Mouse (Mus musculus): ENCODE measurements around the gene Csf3. TPM values are rescaled to one million over a fixed set of nuclear protein-coding genes. Genes with fewer than 3 reads are reported as not detected.

Gene Csf3
- total RNA-seq, 2 experiments from 2014 or later = not detected

DNA sequence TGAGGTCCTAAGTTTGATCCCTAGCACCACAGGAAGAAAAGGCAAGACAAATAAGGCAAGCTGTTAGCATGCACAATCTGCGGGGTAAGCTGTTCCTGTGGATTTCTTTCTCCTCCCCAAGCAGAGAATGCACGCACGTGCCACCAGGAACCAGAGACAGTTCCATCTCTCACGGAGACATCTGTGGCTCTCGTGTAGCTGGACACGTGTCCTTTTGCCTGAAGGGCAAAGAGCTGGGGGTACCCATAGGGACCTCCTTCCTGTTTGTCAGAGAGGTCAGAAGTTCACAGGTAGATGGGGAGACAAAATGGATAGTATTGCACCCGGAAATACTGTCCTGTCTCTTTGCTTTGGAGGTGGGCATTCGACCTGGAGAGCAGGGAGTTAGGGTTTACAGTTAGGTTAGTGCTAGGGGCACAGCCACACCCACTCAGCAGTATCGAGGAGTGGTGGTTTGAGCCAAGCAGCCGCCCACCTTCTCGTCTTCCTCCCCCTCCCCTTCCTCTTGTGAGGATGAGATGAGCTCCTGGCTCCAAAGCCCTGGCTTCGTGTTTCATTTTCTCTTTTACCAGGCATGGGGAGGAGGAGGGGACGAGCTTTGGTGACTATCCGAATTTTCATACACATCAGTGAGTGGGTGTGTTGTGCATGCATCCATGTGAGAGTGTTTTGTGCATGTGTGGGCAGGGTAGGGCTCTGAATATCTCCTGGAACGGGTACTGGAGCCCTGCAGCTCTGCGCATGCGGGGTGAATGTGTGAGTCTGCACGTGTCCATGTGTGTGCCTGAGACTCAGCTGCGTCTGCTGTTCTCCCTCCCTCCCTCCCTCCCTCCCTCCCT lies 46.0 kb downstream of the Csf3 start:
- DNase-seq = peak; percentile 91
- no peak for TF ChIP-seq CTCF (IDR thresholded peaks at IDR 0.05)
- Histone ChIP-seq H3K4me3 (peak overlapping the region; percentile 65), H3K27ac (peak overlapping the region; percentile 100)
- intact Hi-C loops (cut with DNase I) = no loop called here

DNA sequence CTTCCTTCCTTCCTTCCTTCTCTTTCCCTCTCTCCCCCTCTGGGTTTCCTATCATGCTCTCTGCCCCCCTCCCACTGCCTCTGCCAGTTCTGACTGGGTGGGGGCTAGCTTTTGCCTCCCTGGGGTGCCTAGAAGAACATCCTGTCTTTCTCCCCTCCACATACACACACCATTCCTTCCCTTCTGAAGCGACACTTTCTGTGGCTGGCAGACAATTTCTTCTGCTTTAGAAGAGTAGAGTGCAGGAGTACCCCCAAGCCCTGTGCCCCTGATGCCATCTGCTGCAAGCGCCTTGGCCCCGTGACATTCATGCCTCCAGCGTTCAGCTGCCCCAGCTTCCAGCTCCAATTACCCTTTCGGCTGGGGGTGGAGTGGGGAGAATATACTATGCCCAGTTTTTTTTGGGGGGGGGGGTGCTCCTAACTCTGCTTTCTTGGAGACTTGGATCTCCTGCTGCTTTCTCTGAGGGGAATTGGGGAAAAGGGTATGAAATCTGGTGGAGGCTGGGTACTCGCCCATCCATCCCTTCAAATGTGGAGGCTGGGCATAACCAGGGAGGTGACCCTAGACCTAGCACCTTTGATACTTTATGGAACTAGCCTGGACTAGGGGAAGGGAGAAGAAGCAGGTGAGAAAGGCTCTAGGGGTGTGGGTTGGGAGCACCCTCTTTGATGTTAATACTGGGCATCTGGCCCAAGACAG lies 46.9 kb downstream of the Csf3 start:
- TF ChIP-seq CTCF (IDR thresholded peaks at IDR 0.05) = no peak
- peak; percentile 83 for DNase-seq
- Histone ChIP-seq H3K27ac (peak overlapping the region; percentile 100), H3K4me3 (peak overlapping the region; percentile 65)
- intact Hi-C loops (cut with DNase I) = loop anchor here (2.0 kb wide), 1 partner anchor 21 kb away; no protein-coding TSS in a partner anchor

DNA sequence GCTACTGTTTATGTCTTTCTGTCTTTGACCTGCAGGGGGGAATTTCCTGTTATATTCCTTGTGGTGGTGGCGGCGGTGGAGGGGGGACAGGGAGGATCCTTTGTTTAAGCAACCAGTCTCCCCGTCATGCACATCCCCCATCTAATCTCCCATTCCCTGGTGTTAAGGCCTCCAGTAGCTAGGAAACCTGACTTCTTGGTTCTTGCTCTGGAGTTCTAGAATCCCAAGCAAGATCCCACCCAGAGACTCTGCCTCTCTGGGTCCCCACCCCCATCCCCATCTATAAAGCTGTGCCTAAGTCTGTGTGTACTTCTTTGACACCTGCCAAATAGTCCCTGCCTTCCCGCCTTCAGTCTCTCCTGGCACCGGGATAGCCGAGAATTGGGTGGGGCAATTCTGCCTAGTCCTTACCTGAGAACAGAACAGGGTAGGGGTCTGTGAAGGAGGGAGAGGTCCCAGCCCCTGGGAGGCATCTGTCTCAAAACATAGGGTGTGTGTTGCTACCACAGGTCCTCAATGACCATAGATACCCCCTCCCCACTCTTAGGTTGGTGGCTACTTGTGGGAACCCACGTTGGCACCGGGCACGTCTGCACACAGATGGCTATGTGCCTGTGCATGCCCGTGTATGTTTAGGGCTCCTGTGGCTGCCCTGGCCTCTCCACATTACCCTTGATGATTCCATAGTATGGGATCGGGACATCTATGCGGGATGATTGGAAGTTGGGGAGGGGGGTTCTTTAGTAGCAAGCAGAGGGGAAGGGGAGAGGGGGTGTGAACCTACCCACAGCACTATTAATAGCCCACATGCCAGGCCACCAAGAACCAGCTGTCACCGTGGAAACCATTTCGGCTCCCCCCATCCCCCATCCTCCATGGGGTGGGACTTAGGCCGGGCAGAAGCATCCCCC lies 47.7 kb downstream of the Csf3 start:
- intact Hi-C loops (cut with DNase I) = loop anchor here (2.0 kb wide), 1 partner anchor 20 kb away; no protein-coding TSS in a partner anchor

DNA sequence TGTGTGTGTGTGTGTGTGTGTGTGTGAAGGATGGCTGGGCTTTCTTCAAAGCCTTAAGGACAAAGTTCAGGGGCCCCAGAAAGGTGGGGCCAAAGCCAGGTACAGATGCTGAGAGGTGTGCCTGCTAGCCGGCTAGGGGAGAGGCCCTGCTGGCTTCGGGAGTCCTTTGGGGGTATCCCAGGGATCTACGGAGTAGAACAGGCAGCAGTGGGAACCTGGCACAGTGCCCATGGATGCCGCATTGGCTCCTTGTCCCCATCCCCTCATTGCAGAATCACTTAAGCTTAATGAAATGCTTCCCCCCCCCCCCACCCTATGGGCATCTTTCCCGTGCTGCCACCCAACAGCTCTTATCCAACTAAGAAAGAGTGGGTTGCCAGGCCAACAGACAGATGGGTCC lies 48.7 kb downstream of the Csf3 start:
- TF ChIP-seq CTCF (IDR thresholded peaks at IDR 0.05) = no peak
- Histone ChIP-seq H3K4me3 (peak overlapping the region; percentile 66), H3K27ac (peak overlapping the region; percentile 100)
- intact Hi-C loops (cut with DNase I) = loop anchor here (2.0 kb wide), 1 partner anchor 19 kb away; no protein-coding TSS in a partner anchor
- peak; percentile 51 for DNase-seq

More for the DNA sequence above, 47.7 kb downstream of the Csf3 start:
- no peak for TF ChIP-seq CTCF (IDR thresholded peaks at IDR 0.05)
- H3K27ac ChIP-seq = peak overlapping the region; percentile 100
- DNase-seq = peak; percentile 45
- H3K4me3 ChIP-seq = peak overlapping the region; percentile 65

DNA sequence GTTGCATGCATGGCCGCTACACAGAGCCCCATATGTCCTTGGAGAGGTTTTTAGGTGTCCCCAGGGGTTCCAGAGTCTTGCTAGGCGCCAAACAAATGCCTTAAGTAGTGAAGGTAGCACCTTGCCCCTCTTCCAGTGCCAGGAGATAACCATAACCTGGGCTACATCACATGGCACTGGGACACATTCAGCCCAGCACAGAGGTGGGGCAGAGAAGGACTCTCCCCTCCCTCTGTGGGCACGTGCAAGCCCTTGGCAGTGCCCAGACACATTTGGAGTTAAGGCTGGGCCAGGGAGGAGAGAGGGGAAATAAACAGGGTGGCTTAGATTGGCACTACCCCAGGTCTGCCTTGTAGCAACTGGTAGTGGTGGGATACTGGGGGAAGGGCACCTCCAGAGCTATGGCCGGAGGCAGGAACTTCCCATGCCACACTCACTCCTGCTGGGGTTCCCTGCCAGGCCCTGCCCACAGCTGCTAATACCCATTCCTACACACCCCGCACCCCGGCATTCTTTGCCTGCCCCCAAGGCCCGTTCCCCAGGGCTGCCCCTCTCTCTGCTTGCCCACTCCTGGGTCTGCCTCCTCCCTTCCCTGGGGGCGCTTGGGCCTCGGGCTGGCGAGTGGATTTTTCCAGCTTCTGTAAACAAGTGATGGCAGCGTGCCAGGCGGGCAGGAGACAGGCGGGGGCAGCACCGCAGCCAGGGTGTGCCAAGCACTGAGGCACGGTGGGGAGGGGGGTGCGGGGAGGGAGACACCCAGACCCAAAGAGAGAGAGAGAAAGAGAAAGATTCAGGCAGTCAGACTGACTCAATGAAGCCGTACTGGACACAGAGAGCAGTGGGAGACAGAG lies 49.5 kb downstream of the Csf3 start:
- intact Hi-C loops (cut with DNase I) = no loop called here
- H3K4me3 ChIP-seq = peak overlapping the region; percentile 66
- TF ChIP-seq CTCF (IDR thresholded peaks at IDR 0.05) = no peak
- H3K27ac ChIP-seq = peak overlapping the region; percentile 100
- DNase-seq = peak; percentile 77

DNA sequence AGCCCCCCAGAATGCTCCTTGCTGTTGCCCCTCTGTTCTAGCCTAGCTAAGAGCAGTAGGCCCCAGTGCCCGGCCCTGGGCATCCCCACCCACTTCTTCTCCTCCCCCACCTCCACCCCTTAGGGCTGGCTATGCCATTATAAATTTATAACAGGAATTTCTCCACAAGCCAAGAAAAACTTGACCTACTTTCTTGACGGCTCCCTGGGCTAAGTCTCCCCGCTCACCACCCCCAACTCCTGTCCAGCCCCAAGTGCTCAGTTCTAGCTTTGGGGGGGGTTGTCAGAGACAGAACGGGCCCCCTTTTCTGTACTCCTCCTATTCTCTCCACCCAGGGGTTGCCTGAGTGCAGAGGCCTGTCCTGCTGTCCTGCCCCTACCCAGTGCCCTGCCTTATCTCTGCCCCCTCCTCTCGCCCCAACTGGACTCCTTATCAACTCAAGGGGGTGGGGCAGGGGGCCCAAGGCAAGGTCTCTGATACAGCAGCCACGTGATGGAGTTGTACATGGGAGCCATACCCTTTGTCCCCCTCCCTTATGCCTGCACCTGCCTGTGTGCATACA lies 50.2 kb downstream of the Csf3 start:
- peak; percentile 32 for DNase-seq
- H3K27ac ChIP-seq = peak overlapping the region; percentile 100
- H3K4me3 ChIP-seq = peak overlapping the region; percentile 66
- intact Hi-C loops (cut with DNase I) = no loop called here
- TF ChIP-seq CTCF (IDR thresholded peaks at IDR 0.05) = no peak

DNA sequence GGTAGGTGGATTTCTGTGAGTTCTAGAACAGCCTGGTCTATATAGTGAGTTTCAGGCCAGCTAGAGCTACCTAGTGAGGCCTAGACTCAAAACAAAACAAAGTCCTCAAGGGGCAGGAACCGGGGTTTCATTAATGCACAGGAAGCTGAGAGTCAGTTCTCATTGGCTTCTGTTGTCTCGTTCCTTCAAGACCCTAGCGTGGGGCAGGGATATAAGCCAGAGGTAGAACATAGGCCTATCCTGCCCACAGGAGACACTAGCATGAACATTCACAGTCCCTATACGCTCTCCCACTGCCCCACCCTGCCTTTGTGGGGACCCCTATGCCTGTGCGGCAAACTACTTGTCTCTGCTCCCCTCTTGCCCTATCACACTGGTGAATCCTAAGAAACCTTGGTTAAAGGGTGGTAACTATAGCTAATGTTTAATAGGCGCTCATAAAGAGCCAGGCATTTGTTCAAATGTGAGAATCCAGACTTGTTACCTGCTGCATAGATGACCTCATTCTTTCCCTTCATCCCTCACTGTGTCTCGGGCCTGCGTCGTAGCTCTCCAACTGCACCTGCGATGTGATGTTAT lies 51.6 kb downstream of the Csf3 start:
- intact Hi-C loops (cut with DNase I) = no loop called here
- no peak for TF ChIP-seq CTCF (IDR thresholded peaks at IDR 0.05)
- peak; percentile 15 for DNase-seq
- peak overlapping the region; percentile 100 for H3K27ac ChIP-seq
- H3K4me3 ChIP-seq = no peak overlapping the region

Other genes with a start within 250 kb of the Csf3 start
- gene Ikzf3, start 155.2 kb upstream of the Csf3 start, total RNA-seq (2021) = under 1 TPM in 1 of 2 experiments, not detected in 1; 0.22 TPM
- gene Zpbp2, start 150.2 kb upstream of the Csf3 start, total RNA-seq (2021) = not detected
- gene Ormdl3, start 113.9 kb upstream of the Csf3 start, total RNA-seq (2021) = 10 to 100 TPM; 24.5 to 25.7 TPM
- gene Lrrc3c, start 103.0 kb upstream of the Csf3 start, total RNA-seq (2021) = not detected
- 1 to 10 TPM; 4.6 to 5.6 TPM for gene Gm12355, start 75.6 kb upstream of the Csf3 start, total RNA-seq (2021)
- 10 to 100 TPM; 17.7 to 28.8 TPM for gene Gsdma3, start 74.9 kb upstream of the Csf3 start, total RNA-seq (2021)
- gene Gsdma2, start 54.5 kb upstream of the Csf3 start, total RNA-seq (2021) = 1 to 10 TPM; 1.1 to 1.7 TPM
- gene Gsdma, start 36.9 kb upstream of the Csf3 start, total RNA-seq (2021) = under 1 TPM; 0.33 to 0.69 TPM
- 100 to 1,000 TPM; 101 to 106 TPM for gene Psmd3, start 18.7 kb upstream of the Csf3 start, total RNA-seq (2021)
- gene Med24, start 28.2 kb downstream of the Csf3 start, total RNA-seq (2021) = 10 to 100 TPM; 52.0 to 58.4 TPM
- 10 to 100 TPM; 78.8 to 96.8 TPM for gene Thra, start 39.4 kb downstream of the Csf3 start, total RNA-seq (2021)
- 100 to 1,000 TPM in 1 of 2 experiments, 10 to 100 TPM in 1; 56.3 to 152 TPM for gene Nr1d1, start 74.1 kb downstream of the Csf3 start, total RNA-seq (2021)
- 10 to 100 TPM; 51.8 to 69.4 TPM for gene Msl1, start 94.3 kb downstream of the Csf3 start, total RNA-seq (2021)
- gene Casc3, start 103.6 kb downstream of the Csf3 start, total RNA-seq (2021) = 10 to 100 TPM; 17.4 to 21.9 TPM
- gene Rapgefl1, start 135.5 kb downstream of the Csf3 start, total RNA-seq (2021) = under 1 TPM; 0.22 to 0.26 TPM
- 1 to 10 TPM; 6.1 to 6.6 TPM for gene Wipf2, start 162.4 kb downstream of the Csf3 start, total RNA-seq (2021)
- gene Cdc6, start 206.5 kb downstream of the Csf3 start, total RNA-seq (2021) = under 1 TPM in 1 of 2 experiments, not detected in 1; 0.11 TPM
- 10 to 100 TPM; 10.2 to 12.4 TPM for gene Rara, start 226.6 kb downstream of the Csf3 start, total RNA-seq (2021)